Mouse (Mus musculus) kidney, postnatal 10 days (tissue): ENCODE measurements around the gene Acad11.

Source experiments
- DNase-seq: peaks from one replicate; pipeline ENCODE4 v3.0.0; 2021; ENCODE audit warnings: mixed read lengths

Acad11 gene

GRCm38 (mm10) chr9:104148969-104149368 is 85.8 kb downstream of the Acad11 start:
- no peak for DNase-seq

DNA sequence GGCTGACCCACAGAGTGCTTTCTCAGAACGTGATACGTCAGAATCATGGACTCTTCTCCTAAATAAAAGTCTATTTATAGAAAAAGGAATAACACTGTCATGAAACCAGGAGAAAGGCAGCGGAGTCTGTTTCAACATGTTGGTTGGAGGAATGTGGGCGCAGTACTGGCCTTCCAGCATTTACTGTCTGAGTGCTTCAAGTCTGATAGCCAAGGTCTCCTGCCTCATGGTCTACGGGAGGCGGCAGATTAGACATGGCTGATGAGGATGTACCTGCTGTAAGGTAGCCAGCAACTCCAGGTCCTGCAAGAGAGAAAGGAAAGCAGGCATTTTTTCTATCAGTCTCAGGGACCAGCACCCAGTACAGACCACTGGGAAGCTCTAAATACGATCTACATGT is 88.9 kb downstream of the Acad11 start:
- no peak for DNase-seq

DNA sequence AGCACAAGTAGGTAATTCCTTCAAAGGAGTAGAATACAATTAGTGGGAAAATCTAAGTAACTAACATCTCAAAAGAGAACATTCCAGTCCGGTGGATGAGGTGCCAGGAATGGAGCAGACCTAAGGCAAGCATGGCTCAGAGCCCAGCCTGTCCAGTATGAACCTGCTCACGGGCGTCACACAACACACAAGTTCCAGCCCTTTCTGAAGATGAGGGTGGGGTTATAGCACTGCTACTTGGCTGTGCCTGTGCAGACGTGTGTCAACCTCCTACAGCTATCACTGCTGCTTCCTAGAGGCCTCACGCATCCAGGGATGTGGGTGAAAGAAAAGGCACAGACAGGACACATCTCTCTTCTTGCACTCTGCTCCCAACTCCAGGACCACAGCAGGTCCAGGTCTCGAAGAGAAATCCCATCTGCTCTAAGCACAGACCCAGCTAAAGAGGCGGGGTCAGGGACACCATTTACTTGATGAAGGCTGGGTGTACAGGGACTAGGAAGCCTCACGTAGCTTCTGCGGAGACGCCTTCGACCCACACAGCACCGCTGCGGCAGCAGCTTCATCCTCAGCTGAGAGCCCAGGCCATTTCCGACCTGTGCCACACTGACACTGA is 92.0 kb downstream of the Acad11 start:
- DNase-seq, result no peak

DNA sequence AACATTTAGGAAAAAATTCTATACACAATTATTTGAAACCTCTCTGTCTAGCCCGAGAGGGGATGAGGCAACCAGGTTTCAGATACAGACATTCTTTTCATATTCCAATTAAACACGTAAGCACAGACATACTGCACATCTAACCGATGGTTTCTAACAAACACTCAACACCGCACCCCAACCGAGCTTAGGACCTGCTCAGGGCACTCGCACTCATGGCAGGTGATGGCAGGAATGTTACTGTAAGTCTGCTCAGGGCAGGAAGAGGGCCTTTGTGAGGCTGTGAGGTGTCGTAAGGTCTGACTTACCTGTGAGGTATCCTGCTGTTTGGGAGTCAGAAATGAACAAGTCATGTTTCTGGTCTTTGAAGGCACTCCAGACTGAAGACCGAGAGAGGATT is 93.3 kb downstream of the Acad11 start:
- DNase-seq, result no peak

GRCm38 (mm10) chr9:104157291-104157690 is 94.1 kb downstream of the Acad11 start:
- DNase-seq, result no peak

GRCm38 (mm10) chr9:104161117-104161516 is 97.9 kb downstream of the Acad11 start:
- DNase-seq, result no peak

GRCm38 (mm10) chr9:104164194-104164593 is 101.0 kb downstream of the Acad11 start:
- no peak for DNase-seq

GRCm38 (mm10) chr9:104165926-104166325 is 102.7 kb downstream of the Acad11 start:
- no peak for DNase-seq

DNA sequence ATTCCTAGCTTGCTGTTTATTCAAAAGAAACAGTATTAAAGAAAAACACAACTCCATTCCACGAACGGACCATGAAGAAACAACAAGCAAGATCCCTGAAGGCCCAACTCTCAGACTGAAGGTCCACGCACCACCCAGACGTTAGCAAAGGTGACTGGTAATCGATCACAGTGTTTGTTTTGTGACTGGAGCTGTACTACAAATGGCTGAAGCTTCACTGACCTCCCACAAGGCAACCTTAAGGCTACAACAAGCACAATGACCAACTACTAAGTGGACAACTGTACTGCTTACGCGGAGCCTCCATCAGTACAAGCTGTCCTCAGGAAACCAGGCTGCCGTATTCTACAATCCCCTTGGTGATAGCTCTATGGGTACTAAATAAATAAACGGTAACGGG is 106.8 kb downstream of the Acad11 start:
- no peak for DNase-seq

DNA sequence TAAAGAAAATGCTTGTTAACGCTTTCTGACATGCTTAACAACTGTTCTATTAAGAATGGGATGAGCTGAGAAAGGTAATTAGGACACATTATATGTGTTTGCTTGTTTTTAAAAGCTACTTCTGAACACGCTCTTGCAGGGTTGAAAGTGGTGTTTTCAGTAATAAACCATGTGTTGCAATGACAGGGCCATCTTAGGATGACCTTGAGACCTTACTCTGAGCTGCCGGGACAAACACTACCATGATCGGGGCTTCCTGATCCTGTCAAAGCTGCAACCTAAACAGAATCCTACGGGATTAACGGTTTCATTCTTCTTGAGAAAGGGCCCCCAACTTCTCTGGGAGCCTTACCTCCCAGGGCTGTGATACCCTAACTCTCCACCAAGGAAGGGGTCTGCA is 108.5 kb downstream of the Acad11 start:
- DNase-seq, result no peak

DNA sequence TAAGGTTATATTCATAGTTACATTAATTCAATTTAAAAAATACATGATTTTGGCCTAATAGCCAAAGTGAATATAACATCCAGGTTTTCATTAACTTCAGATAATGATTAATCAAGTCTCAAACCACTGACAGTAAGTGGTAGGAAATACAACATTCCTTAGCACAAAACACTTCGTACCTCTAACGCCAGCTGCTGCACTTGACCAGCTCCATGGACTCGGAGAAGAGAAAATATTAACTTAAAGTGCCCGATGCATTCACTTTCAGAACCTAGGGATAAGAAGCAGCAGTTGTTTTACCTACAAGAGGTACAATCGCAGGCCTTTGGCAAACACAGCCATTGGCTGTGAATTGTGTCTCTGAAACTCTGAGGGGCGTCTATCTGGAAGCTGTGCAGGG is 109.2 kb downstream of the Acad11 start:
- DNase-seq, result no peak
